Mouse (Mus musculus) neural tube, embryonic 13.5 days (tissue): ENCODE results near the gene Runx2. TPM values are rescaled to one million over a fixed set of nuclear protein-coding genes. Genes with fewer than 3 reads are reported as not detected.

Experiments used
- ATAC-seq: fragments of 200-750 bp; cut with Nextera tagmentation; 2 replicates; pipeline ENCODE4 v1.8.0; 2017; ENCODE audit warnings: low read depth, mild to moderate bottlenecking, moderate TSS enrichment, moderate library complexity
- H3K27ac ChIP-seq: fragments of 300-500 bp; sonication (generic); replicated peaks from 2 replicates; pipeline ENCODE4 v1.5.1; 2015; ENCODE audit warnings: moderate library complexity, mild to moderate bottlenecking, inconsistent platforms
- H3K27me3 ChIP-seq: fragments of 300-500 bp; sonication (generic); 2 replicates; pipeline ENCODE4 v1.6.1; 2015; ENCODE audit warnings: mild to moderate bottlenecking, inconsistent platforms
- H3K36me3 ChIP-seq: fragments of 300-500 bp; sonication (generic); 2 replicates; pipeline ENCODE4 v1.6.1; 2015; ENCODE audit warnings: mild to moderate bottlenecking, inconsistent platforms
- H3K4me1 ChIP-seq: fragments of 300-500 bp; sonication (generic); replicated peaks from 2 replicates; pipeline ENCODE4 v1.6.1; 2015; ENCODE audit warnings: inconsistent platforms
- H3K4me2 ChIP-seq: fragments of 300-500 bp; sonication (generic); 2 replicates; pipeline ENCODE4 v1.6.1; 2015; ENCODE audit warnings: inconsistent platforms, mild to moderate bottlenecking, moderate library complexity
- H3K4me3 ChIP-seq: fragments of 300-500 bp; sonication (generic); 2 replicates; pipeline ENCODE4 v1.5.1; 2015; ENCODE audit warnings: mild to moderate bottlenecking, inconsistent platforms
- H3K9ac ChIP-seq: fragments of 300-500 bp; sonication (generic); 2 replicates; pipeline ENCODE4 v1.6.1; 2015; ENCODE audit warnings: moderate library complexity, mild to moderate bottlenecking, inconsistent platforms
- H3K9me3 ChIP-seq: fragments of 300-500 bp; sonication (generic); 2 replicates; pipeline ENCODE4 v1.6.1; 2016; ENCODE audit warnings: inconsistent platforms
- WGBS: fragments of 180-500 bp; shearing (Covaris S2); methylation state at CpG from one replicate; pipeline ENCODE4 v1.1.7; 2015; 5-methylcytosine and 5-hydroxymethylcytosine counted together
- polyA plus RNA-seq: library from polyadenylated mRNA; unstranded; fragments of >200 nt; fragmentation: Nextera tagmentation; extraction: Ambion mirVana; gene quantifications from 2 replicates; pipeline ENCODE4 v1.2.1, GENCODE M21; 2015

The Runx2 gene
- polyA plus RNA-seq, 1 experiment from 2014 or later, result 0.59 TPM

DNA sequence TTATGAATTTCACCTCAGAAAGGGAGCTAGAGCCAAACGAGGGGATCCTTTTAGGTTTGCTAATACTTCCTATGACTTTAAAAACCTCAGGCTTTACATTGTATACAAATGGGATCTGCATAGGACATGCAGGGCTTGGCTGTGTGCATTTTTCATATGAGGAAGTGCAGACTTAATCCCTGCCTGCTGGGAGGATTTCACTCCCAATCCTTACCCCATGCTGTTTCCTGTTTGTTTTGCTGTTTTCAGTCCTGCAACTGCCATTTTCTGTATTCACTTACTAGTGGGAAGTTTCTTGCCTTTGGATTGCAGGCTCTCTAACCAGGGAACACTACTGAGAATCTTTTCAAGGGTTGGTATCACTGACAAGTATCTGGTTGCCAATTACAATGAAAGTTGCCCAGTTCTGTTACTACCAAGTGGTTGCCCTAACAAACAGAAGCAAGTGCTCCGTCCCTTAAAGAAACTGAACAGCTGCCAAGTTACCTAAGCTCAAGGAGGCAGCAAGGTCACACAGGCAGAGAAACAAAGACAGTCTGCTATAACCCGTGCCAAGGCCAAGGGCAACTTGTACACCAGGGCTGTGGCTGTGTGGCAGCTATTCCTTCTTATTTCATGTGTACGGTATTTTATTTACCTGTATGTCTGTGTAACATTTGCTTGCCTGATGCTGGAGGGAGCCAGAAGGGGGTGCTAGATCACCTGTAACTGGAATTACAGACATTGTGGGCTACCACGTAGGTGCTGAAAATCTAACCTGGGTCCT is 25.4 kb downstream of the Runx2 start:
- Histone ChIP-seq H3K4me1 (no peaks in the 10 kb centered on the region), H3K4me2 (no peak overlapping the region), H3K27ac (no peak overlapping the region), H3K9me3 (no peaks in the 10 kb centered on the region), H3K27me3 (no peaks in the 10 kb centered on the region), H3K36me3 (peaks cover 6% of the 10 kb centered on the region), H3K4me3 (no peak overlapping the region), H3K9ac (no peak overlapping the region)
- WGBS, result 78% methylated on average over 5 of the region's 5 CpGs
- ATAC-seq, result no peak

DNA sequence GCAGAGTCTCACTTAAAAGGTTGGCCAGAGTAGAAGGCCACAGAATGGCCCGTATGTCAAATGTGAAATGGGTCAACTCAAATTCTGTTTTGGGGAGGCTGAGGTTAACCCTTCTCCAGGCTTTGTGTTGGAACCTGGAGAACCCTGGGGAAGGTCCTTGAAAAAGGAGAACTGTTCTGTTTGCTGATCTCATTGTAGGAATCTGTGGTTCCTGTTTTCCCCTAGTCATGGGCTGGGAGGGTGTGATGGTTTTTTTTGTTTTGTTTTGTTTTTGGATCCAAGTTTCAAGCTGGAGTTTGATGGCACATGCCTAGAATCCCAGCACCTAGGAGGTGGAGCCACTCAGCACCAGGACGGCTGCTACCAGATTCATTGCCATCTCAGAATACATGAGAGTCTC is 31.5 kb downstream of the Runx2 start:
- Histone ChIP-seq H3K36me3 (no peaks in the 10 kb centered on the region), H3K4me3 (no peak overlapping the region), H3K4me2 (no peak overlapping the region), H3K9me3 (no peaks in the 10 kb centered on the region), H3K4me1 (peaks cover 2% of the 10 kb centered on the region), H3K9ac (no peak overlapping the region), H3K27ac (no peak overlapping the region), H3K27me3 (no peaks in the 10 kb centered on the region)
- WGBS, result 87% methylated on average over 2 of the region's 2 CpGs
- no peak for ATAC-seq

DNA sequence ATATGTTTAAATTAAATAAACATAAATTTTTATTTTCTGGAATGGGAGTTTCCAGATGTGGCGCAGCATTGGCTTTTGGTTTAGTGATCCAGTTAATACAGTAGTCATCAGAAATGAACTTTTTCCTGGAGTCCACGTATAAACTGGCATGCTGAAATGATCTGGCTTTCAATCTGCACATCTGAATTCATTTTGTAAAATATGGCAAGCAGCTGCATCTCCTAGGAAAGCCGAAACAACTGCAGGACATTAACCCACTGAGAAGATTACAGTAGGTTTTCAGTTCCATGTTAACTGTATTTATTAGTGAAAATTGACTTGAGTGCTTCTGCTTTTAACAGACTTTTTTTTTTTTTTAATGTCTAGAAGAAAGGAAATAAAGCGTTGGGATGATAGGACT is 32.2 kb downstream of the Runx2 start:
- WGBS, result 88% methylated on average over 4 of the region's 4 CpGs
- Histone ChIP-seq H3K4me1 (peaks cover 8% of the 10 kb centered on the region), H3K9ac (no peak overlapping the region), H3K27me3 (no peaks in the 10 kb centered on the region), H3K36me3 (no peaks in the 10 kb centered on the region), H3K27ac (no peak overlapping the region), H3K4me2 (no peak overlapping the region), H3K4me3 (no peak overlapping the region), H3K9me3 (no peaks in the 10 kb centered on the region)
- ATAC-seq, result no peak

DNA sequence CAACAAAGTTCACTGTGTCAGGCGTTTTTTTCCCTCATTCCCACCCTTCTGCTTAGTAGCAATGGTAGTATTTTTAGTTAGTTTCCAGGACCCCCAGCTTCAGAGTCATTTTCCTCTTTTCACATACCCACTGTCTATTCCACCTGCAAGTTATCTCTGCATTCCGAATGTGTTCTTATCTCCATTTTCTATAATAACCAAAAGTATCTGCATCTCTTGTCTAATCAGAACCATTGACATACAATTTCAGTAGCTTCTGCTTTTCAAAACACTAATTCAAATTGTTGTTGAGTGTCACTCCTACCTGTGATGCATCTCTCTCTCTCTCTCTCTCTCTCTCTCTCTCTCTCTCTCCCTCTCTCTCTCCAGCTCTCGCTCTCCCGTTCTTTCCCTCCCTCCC is 34.2 kb downstream of the Runx2 start:
- no peak overlapping the region for H3K27ac ChIP-seq
- no peaks in the 10 kb centered on the region for H3K36me3 ChIP-seq
- no peak overlapping the region for H3K4me2 ChIP-seq
- no peak for ATAC-seq
- H3K4me3 ChIP-seq, result no peak overlapping the region
- no peak overlapping the region for H3K9ac ChIP-seq
- H3K9me3 ChIP-seq, result no peaks in the 10 kb centered on the region
- no peaks in the 10 kb centered on the region for H3K27me3 ChIP-seq
- WGBS, result 67% methylated on average over 4 of the region's 4 CpGs
- peaks cover 8% of the 10 kb centered on the region for H3K4me1 ChIP-seq

DNA sequence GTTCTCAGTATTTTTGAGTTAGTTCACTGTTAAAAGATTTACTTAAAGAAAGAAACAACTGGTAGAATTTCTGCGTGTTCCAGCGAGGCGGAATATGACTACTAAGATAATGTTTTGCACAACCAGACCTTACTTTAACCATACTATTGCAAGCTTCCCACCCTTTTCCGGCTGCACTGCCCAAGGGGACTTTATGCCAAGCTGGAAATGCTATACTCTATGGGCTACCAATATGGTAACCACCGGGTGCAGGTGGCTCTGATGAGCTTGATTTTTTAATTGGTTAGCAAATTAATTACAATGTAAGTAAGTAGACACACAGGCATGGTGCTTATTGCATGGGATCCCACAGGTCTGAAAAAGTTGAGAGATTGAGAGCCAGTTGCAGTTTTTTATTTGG is 36.5 kb downstream of the Runx2 start:
- Histone ChIP-seq H3K36me3 (no peaks in the 10 kb centered on the region), H3K4me2 (peak overlapping the region; percentile 69), H3K4me3 (peak overlapping the region; percentile 75), H3K9me3 (no peaks in the 10 kb centered on the region), H3K27ac (no peak overlapping the region), H3K27me3 (no peaks in the 10 kb centered on the region), H3K9ac (no peak overlapping the region), H3K4me1 (peaks cover 8% of the 10 kb centered on the region)
- ATAC-seq, result no peak
- WGBS, result 60% methylated on average over 5 of the region's 5 CpGs

DNA sequence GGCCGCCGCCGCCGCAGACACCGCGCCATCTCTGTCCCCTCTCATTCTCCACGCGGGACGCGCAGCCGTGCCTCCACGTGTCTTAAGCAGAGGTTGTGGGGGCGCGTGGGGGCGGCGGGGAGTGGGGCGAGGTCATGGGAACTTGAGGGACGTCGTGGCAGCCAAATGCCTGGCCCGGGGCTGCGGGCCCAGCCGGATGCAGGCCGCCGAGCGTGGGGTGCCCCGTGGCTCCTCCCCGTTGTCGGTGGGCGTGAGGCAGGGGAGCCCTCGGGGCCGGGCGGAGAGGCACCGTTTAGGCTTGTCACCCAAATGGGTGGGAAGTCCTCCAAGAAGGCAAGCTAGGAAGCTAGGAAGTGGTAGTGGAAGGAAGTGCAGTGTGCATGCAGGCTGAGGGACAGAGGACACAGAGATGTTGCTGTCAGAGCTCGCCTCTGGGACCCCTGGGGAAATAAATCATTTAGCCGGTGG is 37.2 kb downstream of the Runx2 start:
- no peaks in the 10 kb centered on the region for H3K9me3 ChIP-seq
- H3K36me3 ChIP-seq, result no peaks in the 10 kb centered on the region
- WGBS, result under 1% methylated on average over 35 of the region's 35 CpGs
- H3K9ac ChIP-seq, result peak overlapping the region; percentile 94
- peak overlapping the region; percentile 69 for H3K4me2 ChIP-seq
- peak; percentile 88 for ATAC-seq
- H3K27me3 ChIP-seq, result no peaks in the 10 kb centered on the region
- H3K4me1 ChIP-seq, result peaks cover 8% of the 10 kb centered on the region
- peak overlapping the region; percentile 75 for H3K4me3 ChIP-seq
- H3K27ac ChIP-seq, result peak overlapping the region; percentile 93

DNA sequence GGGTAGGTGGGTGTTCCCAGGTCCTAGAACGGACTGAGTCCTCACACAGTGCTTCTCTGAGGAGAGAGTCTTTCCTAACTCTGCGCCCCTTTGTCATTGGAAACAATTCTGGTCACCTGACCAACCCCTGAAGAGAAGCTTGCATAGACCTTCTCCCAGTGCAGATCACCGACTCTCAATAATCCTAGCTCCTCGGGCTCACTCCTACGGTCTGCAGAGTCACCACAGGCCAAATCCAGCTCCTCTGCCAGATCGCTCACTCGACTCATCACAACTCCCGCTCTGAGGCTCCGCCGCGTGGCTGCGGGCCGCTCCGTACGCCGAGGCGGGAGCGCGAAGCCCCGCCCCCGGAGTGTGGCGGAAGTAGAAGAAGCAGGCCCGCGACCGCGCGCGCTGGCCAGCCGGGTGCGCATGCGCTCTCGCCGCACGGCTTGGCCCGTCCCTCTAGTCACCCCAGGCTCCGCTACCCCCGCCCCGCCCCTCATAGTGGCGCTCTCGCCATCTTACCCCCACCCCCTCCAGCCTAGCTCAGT is 37.8 kb downstream of the Runx2 start, which contains the start of gene Supt3:
Gene Supt3, plus strand, starts transcription at position 415 of the 533 bp plus-strand sequence.
- H3K36me3 ChIP-seq, result no peaks in the 10 kb centered on the region
- no peaks in the 10 kb centered on the region for H3K9me3 ChIP-seq
- H3K27me3 ChIP-seq, result no peaks in the 10 kb centered on the region
- H3K4me1 ChIP-seq, result peaks cover 8% of the 10 kb centered on the region
- H3K4me3 ChIP-seq, result peak within 1 kb of the TSS; percentile 75
- peak within 1 kb of the TSS; percentile 94 for H3K9ac ChIP-seq
- under 1% methylated on average over 40 of the region's 40 CpGs for WGBS
- ATAC-seq, result peak; percentile 98
- peak within 1 kb of the TSS; percentile 93 for H3K27ac ChIP-seq
- H3K4me2 ChIP-seq, result peak within 1 kb of the TSS; percentile 69

DNA sequence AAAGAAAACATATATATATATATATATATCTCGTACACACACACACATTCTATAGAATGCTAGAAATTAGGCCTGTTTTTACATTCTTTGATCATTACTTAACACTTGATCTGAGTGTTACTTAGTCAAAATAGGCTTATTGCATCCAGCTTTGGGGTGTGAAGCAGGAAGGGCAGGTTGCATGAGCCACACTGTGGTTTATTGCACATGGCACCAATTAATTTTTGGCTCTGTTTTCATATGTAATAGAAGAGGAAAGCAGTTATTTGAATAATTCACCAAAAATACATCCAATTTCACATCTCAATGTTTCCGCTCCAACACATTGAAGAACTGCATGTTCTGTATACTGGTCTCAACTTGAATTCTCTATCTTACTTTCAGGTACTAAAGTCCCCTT is 42.0 kb downstream of the Runx2 start:
- no peak overlapping the region for H3K27ac ChIP-seq
- WGBS, result 90% methylated on average over 2 of the region's 2 CpGs
- H3K4me3 ChIP-seq, result no peak overlapping the region
- H3K27me3 ChIP-seq, result no peaks in the 10 kb centered on the region
- no peak overlapping the region for H3K4me2 ChIP-seq
- H3K4me1 ChIP-seq, result no peaks in the 10 kb centered on the region
- no peak for ATAC-seq
- H3K9me3 ChIP-seq, result no peaks in the 10 kb centered on the region
- no peak overlapping the region for H3K9ac ChIP-seq
- no peaks in the 10 kb centered on the region for H3K36me3 ChIP-seq

DNA sequence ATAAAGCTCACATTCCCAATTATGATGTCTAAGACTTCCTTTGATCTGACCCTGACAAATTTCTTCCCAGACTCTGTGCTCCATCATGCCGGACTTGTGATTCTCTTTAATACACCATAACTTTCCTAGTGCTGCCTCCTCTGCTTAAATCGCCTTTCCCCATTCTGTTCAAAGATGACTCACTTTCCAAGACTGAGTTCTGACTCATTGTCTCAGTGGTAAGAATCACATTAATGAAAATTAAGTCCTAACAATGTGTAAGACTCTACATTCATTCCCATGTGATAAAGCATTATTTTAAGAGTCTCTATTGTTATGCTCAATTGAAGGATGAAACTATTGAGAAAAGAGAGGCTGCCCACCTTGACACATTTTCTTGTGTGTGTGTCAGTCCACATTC is 43.7 kb downstream of the Runx2 start:
- Histone ChIP-seq H3K27me3 (no peaks in the 10 kb centered on the region), H3K4me1 (no peaks in the 10 kb centered on the region), H3K4me2 (no peak overlapping the region), H3K9ac (no peak overlapping the region), H3K4me3 (no peak overlapping the region), H3K9me3 (no peaks in the 10 kb centered on the region), H3K36me3 (no peaks in the 10 kb centered on the region), H3K27ac (no peak overlapping the region)
- no peak for ATAC-seq
- 86% methylated on average over 2 of the region's 2 CpGs for WGBS

DNA sequence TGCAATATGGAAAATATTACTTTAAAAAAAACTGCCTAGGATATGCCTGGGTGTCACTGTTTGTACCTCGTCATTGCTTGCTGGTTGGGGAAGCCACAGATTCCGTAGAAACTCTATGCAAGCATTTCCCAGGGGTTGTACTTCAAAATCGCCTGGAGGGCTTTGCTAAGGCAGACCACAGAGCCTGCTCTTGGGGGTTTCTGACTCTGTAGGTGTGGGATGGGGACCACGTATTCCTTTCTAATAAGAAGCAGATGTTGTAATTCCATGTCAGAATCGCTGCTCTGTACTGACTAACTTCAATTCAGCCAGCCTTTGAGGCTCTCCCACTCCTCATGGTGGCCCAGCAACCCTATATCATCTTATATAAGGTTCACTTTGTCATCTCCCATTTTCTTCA is 46.1 kb downstream of the Runx2 start:
- WGBS, result 69% methylated on average over 5 of the region's 5 CpGs
- Histone ChIP-seq H3K27me3 (no peaks in the 10 kb centered on the region), H3K4me2 (no peak overlapping the region)

DNA sequence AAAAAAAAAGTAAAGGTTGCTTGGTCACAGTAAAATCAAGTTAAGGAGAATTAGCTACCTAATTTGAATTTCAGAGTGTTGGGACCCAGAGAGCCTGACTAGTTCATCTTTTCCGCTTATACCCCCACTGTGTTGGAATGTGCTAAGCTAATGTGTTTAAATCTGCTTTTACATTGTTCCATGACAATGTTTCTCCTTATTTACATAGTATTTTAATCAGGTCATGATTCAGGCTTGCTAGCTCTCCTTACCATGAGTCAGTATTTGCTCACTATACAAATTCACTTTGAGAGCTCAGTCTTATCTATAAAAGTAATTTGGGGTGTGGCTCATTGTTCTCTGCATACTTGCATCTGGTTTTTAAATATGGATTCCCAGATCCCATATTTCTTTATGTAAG is 47.2 kb downstream of the Runx2 start:
- Histone ChIP-seq H3K9me3 (no peaks in the 10 kb centered on the region), H3K4me3 (no peak overlapping the region), H3K4me2 (no peak overlapping the region), H3K36me3 (no peaks in the 10 kb centered on the region), H3K27me3 (no peaks in the 10 kb centered on the region), H3K9ac (no peak overlapping the region), H3K27ac (no peak overlapping the region), H3K4me1 (no peaks in the 10 kb centered on the region)
- no peak for ATAC-seq
- 75% methylated on average over 1 of the region's 1 CpGs for WGBS

More for the DNA sequence above, 46.1 kb downstream of the Runx2 start:
- Histone ChIP-seq H3K9me3 (no peaks in the 10 kb centered on the region), H3K36me3 (no peaks in the 10 kb centered on the region), H3K4me3 (no peak overlapping the region), H3K4me1 (no peaks in the 10 kb centered on the region), H3K27ac (no peak overlapping the region), H3K9ac (no peak overlapping the region)
- no peak for ATAC-seq

DNA sequence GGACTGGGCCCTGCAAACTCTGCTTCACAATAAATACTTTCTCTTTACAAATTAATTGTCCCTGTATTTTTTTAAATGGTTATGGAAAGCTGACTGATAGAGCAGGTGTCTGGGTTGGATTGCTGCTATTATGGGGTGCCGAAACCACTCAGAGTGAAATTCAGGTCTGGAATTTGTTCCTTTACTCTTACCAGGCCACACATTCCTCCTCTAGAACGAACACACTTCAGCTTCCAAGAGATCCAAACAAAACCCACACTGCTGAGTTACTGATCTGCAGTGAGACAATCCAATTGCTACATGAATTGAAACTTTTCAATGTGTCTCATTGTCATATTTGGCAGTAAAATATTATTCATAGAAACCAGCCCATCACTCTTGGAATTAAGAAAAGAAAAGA is 47.6 kb downstream of the Runx2 start:
- Histone ChIP-seq H3K9ac (no peak overlapping the region), H3K4me2 (no peak overlapping the region), H3K36me3 (no peaks in the 10 kb centered on the region), H3K27me3 (no peaks in the 10 kb centered on the region), H3K4me3 (no peak overlapping the region), H3K9me3 (no peaks in the 10 kb centered on the region), H3K4me1 (no peaks in the 10 kb centered on the region), H3K27ac (no peak overlapping the region)
- ATAC-seq, result no peak
- 78% methylated on average over 2 of the region's 2 CpGs for WGBS

DNA sequence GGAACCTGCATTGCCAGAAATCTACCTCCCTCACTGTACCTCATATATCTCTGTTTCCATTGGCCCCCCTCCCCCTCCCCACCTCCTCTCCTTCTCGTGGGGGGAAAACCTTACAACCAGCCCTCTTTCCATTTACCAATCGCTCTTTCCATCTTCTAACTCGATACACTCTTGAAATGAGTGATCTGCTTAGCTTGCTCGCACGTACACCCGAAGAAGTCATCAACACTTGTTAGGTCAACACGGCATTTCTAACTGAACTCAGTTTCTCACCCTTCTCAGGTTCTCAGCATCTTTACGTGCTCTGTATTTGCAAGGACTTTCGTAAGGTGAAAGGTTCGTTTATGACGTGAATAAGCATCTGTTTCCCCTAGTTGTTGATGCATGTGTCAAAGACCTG is 48.3 kb downstream of the Runx2 start:
- Histone ChIP-seq H3K9me3 (no peaks in the 10 kb centered on the region), H3K4me2 (no peak overlapping the region), H3K27me3 (no peaks in the 10 kb centered on the region), H3K27ac (no peak overlapping the region), H3K36me3 (no peaks in the 10 kb centered on the region), H3K4me1 (no peaks in the 10 kb centered on the region), H3K9ac (no peak overlapping the region), H3K4me3 (no peak overlapping the region)
- no peak for ATAC-seq
- WGBS, result 91% methylated on average over 11 of the region's 11 CpGs
